Mouse (Mus musculus) forebrain, embryonic 11.5 days (tissue): ENCODE results near the gene Bbs1. TPM values are rescaled to one million over a fixed set of nuclear protein-coding genes. Genes with fewer than 3 reads are reported as not detected.
"Not testable (repeated sequence)": the region's sequence is repeated elsewhere in the genome, so short reads cannot be mapped to it uniquely, and the experiment has no call there.

ENCODE experiments used
- ATAC-seq: fragments of 200-750 bp; cut with Nextera tagmentation; replicated peaks from 2 replicates; pipeline ENCODE4 v1.8.0; 2017; ENCODE audit warnings: moderate TSS enrichment; ENCODE audit not compliant: low FRiP score
- DNase-seq: peaks from one replicate; pipeline ENCODE4 v3.0.0-alpha.2; 2017; ENCODE audit warnings: low spot score
- H3K27ac ChIP-seq: fragments of 300-500 bp; sonication (generic); 2 replicates; pipeline ENCODE4 v1.5.1; 2014; ENCODE audit warnings: low read depth, low read length
- H3K27me3 ChIP-seq: fragments of 300-500 bp; sonication (generic); 2 replicates; pipeline ENCODE4 v1.6.1; 2014; ENCODE audit warnings: mild to moderate bottlenecking, low read length, mixed read lengths; ENCODE audit not compliant: control insufficient read depth, insufficient read depth
- H3K36me3 ChIP-seq: fragments of 300-500 bp; sonication (generic); 2 replicates; pipeline ENCODE4 v1.6.1; 2014; ENCODE audit warnings: mild to moderate bottlenecking, low read length, moderate library complexity, mixed read lengths; ENCODE audit not compliant: control insufficient read depth, insufficient read depth
- H3K4me1 ChIP-seq: fragments of 300-500 bp; sonication (generic); replicated peaks from 2 replicates; pipeline ENCODE4 v1.6.1; 2014; ENCODE audit warnings: low read length, mixed read lengths; ENCODE audit not compliant: control insufficient read depth, insufficient read depth
- H3K4me2 ChIP-seq: fragments of 300-500 bp; sonication (generic); 2 replicates; pipeline ENCODE4 v1.6.1; 2014; ENCODE audit warnings: low read depth, mild to moderate bottlenecking, low read length, moderate library complexity, mixed read lengths; ENCODE audit not compliant: severe bottlenecking
- H3K4me3 ChIP-seq: fragments of 300-500 bp; sonication (generic); 2 replicates; pipeline ENCODE4 v1.5.1; 2014; ENCODE audit warnings: low read depth, low read length
- H3K9ac ChIP-seq: fragments of 300-500 bp; sonication (generic); 2 replicates; pipeline ENCODE4 v1.6.1; 2014; ENCODE audit warnings: low read length
- H3K9me3 ChIP-seq: fragments of 300-500 bp; sonication (generic); 2 replicates; pipeline ENCODE4 v1.6.1; 2016; ENCODE audit warnings: low read length, mixed read lengths; ENCODE audit not compliant: control insufficient read depth
- WGBS: fragments of 180-500 bp; shearing (Covaris S2); extraction: QIAGEN DNeasy Blood & Tissue Kit; methylation state at CpG from one replicate; pipeline ENCODE4 v1.1.7; 2014; 5-methylcytosine and 5-hydroxymethylcytosine counted together
- polyA plus RNA-seq: library from polyadenylated mRNA; unstranded; fragments of >200 nt; fragmentation: Nextera tagmentation; extraction: Ambion mirVana; gene quantifications from 2 replicates; pipeline ENCODE4 v1.2.1, GENCODE M21; 2014

The Bbs1 gene
- polyA plus RNA-seq = 8.7 and 13.9 TPM in 2 replicates

DNA sequence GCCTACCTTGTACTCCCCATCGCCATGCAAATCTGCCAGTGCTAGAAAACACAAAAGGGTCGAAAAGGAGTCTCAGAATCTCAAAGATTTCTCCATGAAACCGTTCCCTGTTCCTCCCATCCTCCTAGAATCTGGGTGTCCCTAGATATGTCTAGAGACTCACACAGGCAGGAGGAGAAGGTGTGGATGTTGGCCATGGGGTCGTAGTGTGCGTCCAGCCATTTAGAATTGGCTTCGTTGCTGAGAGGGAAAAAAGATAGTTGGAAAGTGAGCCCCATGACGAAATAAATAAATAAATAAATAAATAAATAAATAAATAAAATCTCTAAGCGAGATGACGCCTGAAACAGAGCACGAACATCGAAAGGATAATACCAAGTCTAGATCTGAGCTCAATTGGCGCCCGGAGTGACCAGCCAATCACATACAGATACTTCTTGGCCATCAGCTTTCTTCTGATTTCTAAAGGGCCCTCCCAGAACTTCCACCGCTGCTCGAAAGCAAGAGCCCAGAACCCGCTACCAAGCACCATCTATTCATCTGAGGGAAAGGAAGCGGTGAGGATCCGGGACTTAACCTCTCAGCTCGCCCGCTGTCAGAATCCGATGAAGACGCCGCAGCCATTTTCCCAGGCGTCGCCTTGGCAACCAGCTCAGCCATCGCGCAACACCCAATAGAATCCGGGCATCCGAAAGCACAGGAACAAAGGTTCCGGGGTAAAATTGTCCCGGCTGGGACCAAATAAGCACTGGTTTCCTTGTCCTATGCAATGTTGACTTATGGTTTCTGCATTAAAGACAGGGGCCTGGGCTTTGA, at the start of gene Bbs1:
Bbs1 (minus strand) TSS at position 650 of the 816 bp plus-strand sequence.
- WGBS = 9% methylated on average over 31 of the region's 31 CpGs
- Histone ChIP-seq H3K4me3 (peak within 1 kb of the TSS; percentile 71), H3K36me3 (no peaks in the 10 kb centered on the region; the same call in 1 of the 2 replicates), H3K9me3 (no peaks in the 10 kb centered on the region), H3K4me1 (0 out of 2 replicates have a peak, but pooled peaks cover 3% of the 10 kb centered on the region), H3K9ac (peak within 1 kb of the TSS; percentile 73), H3K27ac (peak within 1 kb of the TSS; percentile 46; the same call in 1 of the 2 replicates), H3K4me2 (peak within 1 kb of the TSS; percentile 66), H3K27me3 (no peaks in the 10 kb centered on the region)
- ATAC-seq (peak; percentile 72), DNase-seq (peak; percentile 90)

DNA sequence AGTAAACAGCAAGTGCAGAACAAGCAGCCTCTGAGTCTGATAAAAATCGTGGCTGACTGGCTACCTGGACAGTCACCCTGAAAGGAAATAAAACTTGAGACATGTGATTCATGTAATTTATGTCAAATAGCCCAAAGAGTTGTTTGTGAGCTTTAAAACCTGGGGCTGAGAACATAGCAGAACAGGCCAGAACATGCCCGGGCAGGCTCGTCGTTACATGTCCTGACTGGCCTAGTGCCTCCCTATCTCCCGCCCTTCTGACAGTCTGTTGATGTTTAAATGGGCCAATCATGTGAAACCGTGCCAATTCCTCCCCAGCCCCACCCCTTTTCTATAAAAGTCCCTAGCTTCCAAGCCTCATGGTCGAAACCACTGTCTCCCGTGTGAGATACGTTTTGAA, 42.2 kb upstream of the Bbs1 start:
- H3K4me2 ChIP-seq, H3K27ac ChIP-seq, ATAC-seq, H3K4me3 ChIP-seq, H3K9ac ChIP-seq, H3K27me3 ChIP-seq, H3K9me3 ChIP-seq, DNase-seq, H3K36me3 ChIP-seq, H3K4me1 ChIP-seq: not testable (repeated sequence)
- WGBS = 92% methylated on average over 9 of the region's 9 CpGs

DNA sequence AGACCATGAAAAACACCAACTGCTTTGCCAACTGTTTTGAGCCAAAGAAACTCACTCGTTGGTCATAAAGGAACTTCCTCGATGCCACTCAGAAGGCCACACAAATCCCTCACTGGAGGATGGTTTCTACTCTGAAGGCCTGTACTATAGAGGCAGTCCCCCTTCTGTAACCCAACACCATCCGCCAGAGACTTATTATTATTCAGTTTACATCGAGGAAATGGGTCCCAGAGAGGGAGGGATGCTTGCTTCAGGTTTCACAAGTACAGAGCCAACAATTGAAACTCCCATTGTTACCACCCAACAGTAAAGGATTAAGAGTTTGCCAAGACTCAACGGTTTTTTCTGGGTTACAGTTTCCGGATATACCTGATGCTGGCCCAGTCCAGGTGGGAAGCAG, 39.1 kb upstream of the Bbs1 start:
- H3K36me3 ChIP-seq = no peaks in the 10 kb centered on the region
- 49% methylated on average over 6 of the region's 6 CpGs for WGBS
- H3K4me1 ChIP-seq = peaks cover 3% of the 10 kb centered on the region
- H3K27me3 ChIP-seq = peaks cover 7% of the 10 kb centered on the region
- no peak overlapping the region for H3K9ac ChIP-seq
- H3K4me2 ChIP-seq = no peak overlapping the region
- no peak for ATAC-seq
- no peak for DNase-seq
- H3K27ac ChIP-seq = no peak overlapping the region
- H3K9me3 ChIP-seq = no peaks in the 10 kb centered on the region
- no peak overlapping the region for H3K4me3 ChIP-seq

DNA sequence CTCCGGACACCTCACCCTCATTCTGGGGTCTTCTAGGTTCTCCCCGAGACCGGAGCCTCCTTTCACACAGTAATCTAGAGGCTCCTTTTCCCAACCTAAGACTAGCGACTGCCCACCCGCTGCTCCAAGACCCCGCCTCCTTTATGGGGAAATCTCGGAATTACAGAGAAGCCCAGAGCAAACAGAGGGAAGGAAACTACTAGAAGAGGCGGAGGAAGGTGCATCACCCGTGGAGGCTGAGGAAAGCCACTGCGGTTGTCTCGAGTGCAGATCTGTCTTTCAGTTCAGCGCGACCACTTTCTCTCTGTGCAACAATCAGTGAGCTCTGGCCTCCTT, 36.8 kb upstream of the Bbs1 start:
- Histone ChIP-seq H3K9me3 (no peaks in the 10 kb centered on the region), H3K4me1 (peaks cover 3% of the 10 kb centered on the region), H3K4me2 (peak overlapping the region; percentile 96), H3K27me3 (peaks cover 7% of the 10 kb centered on the region), H3K9ac (peak overlapping the region; percentile 60), H3K36me3 (no peaks in the 10 kb centered on the region), H3K4me3 (peak overlapping the region; percentile 66), H3K27ac (no peak overlapping the region)
- DNase-seq = no peak
- no peak; the same call in 1 of the 2 replicates for ATAC-seq
- 9% methylated on average over 13 of the region's 13 CpGs for WGBS

DNA sequence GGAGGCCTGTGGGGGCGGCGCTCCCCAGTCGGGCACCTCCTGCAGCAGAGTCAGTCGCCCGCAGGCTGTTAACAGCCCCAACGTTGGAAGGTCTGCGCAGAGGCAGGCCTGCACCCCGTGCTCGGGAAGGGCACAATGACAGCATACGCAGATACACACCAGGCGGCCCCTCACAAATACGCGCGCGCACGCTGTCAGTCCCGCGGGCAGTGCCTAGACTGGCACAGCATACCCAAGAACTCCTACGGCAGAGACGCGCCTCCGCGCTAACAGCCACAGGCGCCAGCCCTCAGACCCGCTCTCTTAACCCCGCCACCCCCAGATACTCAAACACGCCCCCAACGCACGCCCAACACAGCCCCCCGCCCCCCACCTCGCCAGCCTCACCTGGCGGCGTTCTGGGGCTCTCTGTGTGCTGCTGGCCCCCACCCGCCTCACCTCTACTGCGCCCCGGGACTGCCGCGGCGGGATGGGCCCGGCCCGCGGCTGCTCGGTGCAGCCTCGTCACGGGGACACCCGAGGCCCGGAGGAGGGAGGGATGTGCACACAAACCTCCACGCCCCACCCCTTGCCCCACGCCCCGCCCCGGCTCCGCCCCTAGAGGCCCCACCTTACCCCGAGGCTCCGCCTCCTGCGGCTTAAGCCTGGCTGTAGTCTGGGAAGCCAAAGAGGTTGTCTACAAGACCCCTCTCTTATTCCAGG, 36.3 kb upstream of the Bbs1 start, which contains the start of gene Peli3:
Peli3 (minus strand) TSS at position 577 of the 702 bp plus-strand sequence.
- Histone ChIP-seq H3K27ac (no peak within 1 kb of the TSS), H3K4me2 (peak within 1 kb of the TSS; percentile 96), H3K4me1 (peaks cover 3% of the 10 kb centered on the region), H3K9me3 (no peaks in the 10 kb centered on the region), H3K36me3 (no peaks in the 10 kb centered on the region), H3K4me3 (peak within 1 kb of the TSS; percentile 66), H3K9ac (peak within 1 kb of the TSS; percentile 60), H3K27me3 (peaks cover 7% of the 10 kb centered on the region)
- under 1% methylated on average over 53 of the region's 55 CpGs for WGBS
- peak; percentile 96 for ATAC-seq
- peak; percentile 94 for DNase-seq

DNA sequence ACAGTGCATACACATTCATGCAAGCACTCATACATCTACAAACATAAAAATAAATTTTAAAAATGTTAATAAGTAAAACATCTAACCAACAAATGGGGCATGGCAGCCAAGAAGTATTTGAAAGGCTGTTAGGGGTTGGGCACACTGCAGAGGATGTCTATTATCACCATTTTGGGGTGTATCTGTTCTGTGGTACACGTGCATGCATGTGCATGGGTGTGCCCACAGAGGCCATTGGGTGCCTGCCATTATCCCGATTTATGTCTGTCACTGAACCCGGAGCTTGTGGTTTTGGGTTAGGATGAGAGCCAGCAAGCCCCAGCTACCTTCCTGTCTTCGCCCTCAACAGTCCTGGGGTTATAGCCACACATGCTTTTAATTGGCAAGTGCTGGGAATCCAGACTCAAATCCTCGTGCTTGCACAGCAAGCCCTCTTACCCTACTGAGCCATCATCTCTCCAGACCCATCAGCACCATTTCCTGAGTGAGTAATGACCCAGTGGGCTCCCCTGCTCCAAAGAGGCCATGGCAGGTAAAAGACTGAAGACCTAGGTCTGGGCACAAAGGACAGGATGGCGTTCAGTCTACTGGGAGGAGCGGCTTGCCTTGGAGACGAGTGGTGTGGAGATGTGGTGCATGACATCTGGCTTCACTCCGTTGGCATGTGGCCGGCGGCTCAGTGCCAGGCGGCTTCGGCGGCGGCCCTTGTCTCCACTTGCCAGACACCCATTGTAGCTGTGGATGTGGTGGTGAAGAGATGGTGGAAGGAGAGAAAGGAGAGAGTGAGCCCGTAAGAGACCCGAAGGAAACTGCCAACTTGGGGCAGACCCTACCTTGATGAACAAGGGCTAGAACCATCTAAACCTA, 31.2 kb upstream of the Bbs1 start:
- Histone ChIP-seq H3K4me2 (no peak overlapping the region), H3K9me3 (no peaks in the 10 kb centered on the region), H3K4me3 (no peak overlapping the region), H3K4me1 (peaks cover 3% of the 10 kb centered on the region), H3K36me3 (no peaks in the 10 kb centered on the region), H3K27me3 (peaks cover 7% of the 10 kb centered on the region), H3K9ac (no peak overlapping the region), H3K27ac (no peak overlapping the region)
- DNase-seq = no peak
- no peak for ATAC-seq
- 89% methylated on average over 17 of the region's 17 CpGs for WGBS

DNA sequence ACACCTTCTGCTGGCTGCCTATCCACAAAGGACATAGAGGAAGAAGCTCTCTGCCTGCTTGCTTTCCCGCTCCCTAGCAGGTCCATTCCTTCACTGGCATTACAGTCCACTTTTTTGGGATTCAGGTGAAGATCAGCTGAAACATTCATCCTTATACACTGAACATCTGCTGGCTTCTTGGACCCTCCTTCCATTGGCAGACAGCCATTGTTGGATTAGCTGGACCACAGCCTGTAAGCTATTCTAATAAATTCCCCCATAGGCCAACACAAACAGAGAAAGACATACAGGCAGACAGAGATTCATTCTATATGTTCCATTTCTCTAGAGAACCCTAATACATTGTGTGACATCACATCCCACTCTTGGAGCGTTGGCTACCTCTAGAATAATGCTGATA, 30.5 kb upstream of the Bbs1 start:
- Histone ChIP-seq H3K27me3 (peaks cover 4% of the 10 kb centered on the region), H3K9me3 (no peaks in the 10 kb centered on the region), H3K36me3 (no peaks in the 10 kb centered on the region), H3K4me3 (no peak overlapping the region), H3K27ac (no peak overlapping the region), H3K9ac (no peak overlapping the region), H3K4me1 (no peaks in the 10 kb centered on the region), H3K4me2 (no peak overlapping the region)
- DNase-seq = no peak
- 76% methylated on average over 2 of the region's 2 CpGs for whole genome bisulfite sequencing
- no peak for ATAC-seq

DNA sequence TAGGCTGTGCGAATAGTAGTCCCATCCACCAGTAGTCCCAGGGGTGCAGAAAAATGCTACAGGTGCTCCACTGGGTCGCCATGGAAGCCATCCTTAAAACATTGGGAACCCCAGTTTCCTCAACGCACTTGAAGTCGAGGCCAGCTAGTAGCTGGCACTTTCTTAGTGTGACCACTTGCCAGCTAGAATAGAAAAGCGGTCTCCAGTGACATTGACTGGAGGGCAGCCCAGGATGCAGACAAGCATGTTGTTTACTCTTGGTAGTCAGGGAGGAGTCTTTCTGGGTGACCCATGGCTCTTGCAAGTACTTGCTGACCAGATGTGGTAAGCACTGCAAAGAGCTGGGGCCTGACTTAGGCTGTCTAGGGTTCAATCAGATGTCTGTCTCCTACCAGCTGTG, 22.4 kb upstream of the Bbs1 start:
- peaks cover 7% of the 10 kb centered on the region for H3K36me3 ChIP-seq
- no peaks in the 10 kb centered on the region for H3K9me3 ChIP-seq
- peak overlapping the region; percentile 57; the same call in 1 of the 2 replicates for H3K4me3 ChIP-seq
- no peak for DNase-seq
- H3K4me2 ChIP-seq = peak overlapping the region; percentile 59
- no peaks in the 10 kb centered on the region for H3K27me3 ChIP-seq
- peaks cover 9% of the 10 kb centered on the region; the same call in 1 of the 2 replicates for H3K4me1 ChIP-seq
- 59% methylated on average over 5 of the region's 5 CpGs for WGBS
- H3K9ac ChIP-seq = peak overlapping the region; percentile 68
- peak overlapping the region; percentile 44; the same call in 1 of the 2 replicates for H3K27ac ChIP-seq
- ATAC-seq = no peak; the same call in 1 of the 2 replicates
